Mouse (Mus musculus) E14TG2a.4 (cell line): Measurements from ENCODE around the gene Twf2.

Source experiments
- H3K27me3 ChIP-seq: 2 replicates; pipeline ENCODE4 v1.6.1; 2014; ENCODE audit warnings: low read length, control low read depth; ENCODE audit not compliant: insufficient read depth
- H3K36me3 ChIP-seq: 2 replicates; pipeline ENCODE4 v1.6.1; 2014; ENCODE audit warnings: low read length, control low read depth; ENCODE audit not compliant: insufficient read depth
- H3K4me1 ChIP-seq: replicated peaks from 2 replicates; pipeline ENCODE4 v1.6.1; 2014; ENCODE audit warnings: low read depth, low read length, control low read depth
- H3K4me3 ChIP-seq: replicated peaks from 2 replicates; pipeline ENCODE4 v1.5.1; 2014; ENCODE audit warnings: mild to moderate bottlenecking, low read length
- H3K9me3 ChIP-seq: 2 replicates; pipeline ENCODE4 v1.6.1; 2014; ENCODE audit warnings: low read length, control low read depth
- CTCF ChIP-seq: conservative IDR thresholded peaks from 2 replicates; pipeline ENCODE4 v1.5.1; 2014; ENCODE audit warnings: low read length
- NANOG ChIP-seq: IDR thresholded peaks from 2 replicates; pipeline ENCODE4 v1.6.1; 2014; ENCODE audit warnings: borderline replicate concordance, low read length, mixed read lengths
- POU5F1 ChIP-seq: IDR thresholded peaks from 2 replicates; pipeline ENCODE4 v1.6.1; 2014; ENCODE audit warnings: low read length, borderline replicate concordance

Gene Twf2

DNA sequence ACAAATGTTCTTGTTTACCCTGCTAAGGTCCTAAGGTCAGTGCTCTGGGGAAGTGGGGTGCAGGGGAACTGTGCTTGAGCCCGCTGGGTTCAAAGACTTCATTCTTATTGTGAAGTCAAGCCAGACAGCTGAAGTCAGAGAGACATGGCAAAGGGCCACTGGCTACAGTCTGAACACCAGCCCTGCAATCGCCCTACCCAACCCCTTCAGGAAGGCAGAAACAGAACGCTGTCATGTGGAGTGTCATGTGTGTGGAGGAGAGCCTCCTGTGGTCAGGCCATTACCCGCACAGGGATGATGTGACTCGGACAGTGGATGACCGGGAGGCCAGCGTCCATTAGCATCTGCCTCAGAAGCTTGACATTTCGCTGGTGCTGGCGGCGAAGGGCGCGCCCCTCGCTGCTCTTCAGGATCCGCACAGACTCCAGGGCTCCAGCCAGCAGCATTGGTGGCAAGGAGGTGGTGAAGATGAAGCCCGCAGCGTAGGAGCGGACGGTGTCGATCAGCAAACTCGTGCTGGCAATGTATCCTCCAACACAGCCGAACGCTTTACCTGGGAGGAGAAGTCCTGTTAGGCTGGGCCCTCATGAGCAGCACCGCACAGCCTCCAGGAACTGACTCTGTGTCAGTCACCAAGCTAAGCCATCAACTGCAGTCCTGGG, 33.4 kb downstream of the Twf2 start:
- Histone ChIP-seq H3K4me3 (no peak overlapping the region; the same call in 1 of the 2 replicates), H3K36me3 (peaks cover 78% of the 10 kb centered on the region), H3K4me1 (peaks cover 23% of the 10 kb centered on the region), H3K9me3 (no peaks in the 10 kb centered on the region), H3K27me3 (no peaks in the 10 kb centered on the region)
- TF ChIP-seq CTCF, result no peak

DNA sequence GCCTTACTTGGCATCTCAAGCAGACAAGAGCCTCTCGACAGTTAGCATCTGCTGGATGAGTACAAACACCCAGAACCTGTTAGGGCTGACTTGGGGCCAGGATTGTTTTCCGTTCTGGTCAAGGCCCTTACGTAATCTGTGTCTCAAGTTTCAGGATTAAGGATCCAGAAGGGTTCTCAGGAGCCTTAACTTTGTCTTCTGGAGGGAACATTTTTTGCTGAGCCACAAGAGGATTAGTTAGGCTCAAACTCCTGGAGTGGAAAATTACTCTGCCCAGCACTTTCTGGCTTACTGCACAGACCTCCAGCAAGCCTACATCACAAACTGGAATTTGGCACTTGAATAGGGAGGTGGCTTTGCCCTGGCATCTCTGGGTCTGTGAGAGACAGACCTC, 33.9 kb downstream of the Twf2 start:
- H3K36me3 ChIP-seq, result peaks cover 83% of the 10 kb centered on the region
- TF ChIP-seq CTCF, result no peak
- TF ChIP-seq POU5F1, result no peak
- TF ChIP-seq NANOG, result no peak

DNA sequence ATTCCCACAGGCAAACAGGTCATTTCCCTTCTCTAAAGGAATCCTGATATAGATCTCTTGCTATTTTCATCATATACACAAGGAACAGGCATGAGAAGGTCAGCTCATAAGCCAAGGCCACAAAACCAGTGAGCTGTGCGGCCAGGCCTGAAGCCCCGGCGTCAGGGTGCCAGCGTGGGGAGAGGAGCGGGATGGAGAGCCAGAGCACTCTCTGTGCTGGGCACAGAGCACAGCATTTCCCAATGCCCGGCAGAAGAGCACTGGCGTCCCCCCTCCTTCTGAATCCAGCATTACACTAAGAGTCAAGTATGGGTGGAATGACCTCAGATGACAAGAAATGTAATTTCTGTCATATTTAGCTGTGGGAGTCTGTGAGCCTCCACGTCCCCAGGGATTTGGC, 34.5 kb downstream of the Twf2 start:
- Histone ChIP-seq H3K4me3 (no peak overlapping the region), H3K4me1 (peaks cover 24% of the 10 kb centered on the region), H3K9me3 (no peaks in the 10 kb centered on the region), H3K27me3 (no peaks in the 10 kb centered on the region), H3K36me3 (peaks cover 87% of the 10 kb centered on the region)
- TF ChIP-seq POU5F1 (no peak), CTCF (no peak), NANOG (no peak)

More for the DNA sequence above, 33.9 kb downstream of the Twf2 start:
- Histone ChIP-seq H3K4me1 (peaks cover 20% of the 10 kb centered on the region), H3K27me3 (no peaks in the 10 kb centered on the region), H3K9me3 (no peaks in the 10 kb centered on the region), H3K4me3 (no peak overlapping the region; the same call in 1 of the 2 replicates)

DNA sequence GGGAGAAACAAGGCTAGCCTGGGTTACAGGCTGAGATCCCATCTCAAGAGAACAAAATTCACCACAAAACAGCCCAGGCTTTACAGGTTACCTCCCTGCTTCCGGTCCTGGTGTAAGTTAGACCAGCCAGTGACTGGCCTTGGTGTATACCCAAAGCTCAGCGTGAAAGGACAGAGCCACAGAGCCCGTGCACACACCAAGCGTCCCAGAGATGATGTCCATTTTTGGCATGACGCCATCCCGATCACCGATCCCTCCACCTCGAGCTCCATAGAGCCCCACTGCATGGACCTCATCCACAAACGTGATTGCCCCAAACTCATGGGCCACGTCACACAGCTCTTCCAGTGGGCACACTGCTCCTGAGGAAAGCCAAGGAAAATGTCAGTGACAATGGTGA, 35.0 kb downstream of the Twf2 start:
- no peaks in the 10 kb centered on the region for H3K27me3 ChIP-seq
- no peaks in the 10 kb centered on the region for H3K9me3 ChIP-seq
- no peak overlapping the region for H3K4me3 ChIP-seq
- peaks cover 89% of the 10 kb centered on the region for H3K36me3 ChIP-seq
- TF ChIP-seq CTCF, result no peak
- no peak for TF ChIP-seq POU5F1
- no peak for TF ChIP-seq NANOG
- H3K4me1 ChIP-seq, result peaks cover 29% of the 10 kb centered on the region

DNA sequence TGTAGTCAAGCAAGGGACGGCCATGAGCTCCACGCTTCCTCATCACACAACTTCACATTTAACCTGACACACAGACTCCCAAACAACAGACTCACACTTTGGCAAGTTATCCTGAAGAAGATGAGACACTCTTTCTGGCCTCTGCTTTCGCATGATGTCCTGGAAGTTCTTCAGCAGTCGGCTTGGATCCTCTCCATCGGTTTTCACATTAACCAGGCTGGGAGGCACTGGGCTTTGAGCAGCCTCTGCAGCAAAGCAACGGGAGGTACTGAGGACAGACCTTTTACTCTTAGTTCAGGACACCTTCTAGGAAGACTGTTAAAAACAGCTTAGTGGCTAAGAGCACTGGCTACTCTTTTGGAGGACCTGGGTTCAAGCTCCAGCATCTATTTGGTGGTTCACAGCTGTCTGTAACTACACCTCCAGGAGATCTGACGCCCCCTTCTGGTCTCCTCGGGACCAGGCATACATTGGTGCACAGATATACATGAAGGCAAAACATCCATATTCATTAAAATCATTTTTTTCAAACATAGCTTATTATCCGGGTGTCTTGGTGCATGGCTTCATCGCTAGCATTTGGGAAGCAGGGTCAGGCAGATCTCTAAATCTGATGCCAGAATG, 38.7 kb downstream of the Twf2 start:
- no peaks in the 10 kb centered on the region for H3K27me3 ChIP-seq
- no peaks in the 10 kb centered on the region for H3K9me3 ChIP-seq

DNA sequence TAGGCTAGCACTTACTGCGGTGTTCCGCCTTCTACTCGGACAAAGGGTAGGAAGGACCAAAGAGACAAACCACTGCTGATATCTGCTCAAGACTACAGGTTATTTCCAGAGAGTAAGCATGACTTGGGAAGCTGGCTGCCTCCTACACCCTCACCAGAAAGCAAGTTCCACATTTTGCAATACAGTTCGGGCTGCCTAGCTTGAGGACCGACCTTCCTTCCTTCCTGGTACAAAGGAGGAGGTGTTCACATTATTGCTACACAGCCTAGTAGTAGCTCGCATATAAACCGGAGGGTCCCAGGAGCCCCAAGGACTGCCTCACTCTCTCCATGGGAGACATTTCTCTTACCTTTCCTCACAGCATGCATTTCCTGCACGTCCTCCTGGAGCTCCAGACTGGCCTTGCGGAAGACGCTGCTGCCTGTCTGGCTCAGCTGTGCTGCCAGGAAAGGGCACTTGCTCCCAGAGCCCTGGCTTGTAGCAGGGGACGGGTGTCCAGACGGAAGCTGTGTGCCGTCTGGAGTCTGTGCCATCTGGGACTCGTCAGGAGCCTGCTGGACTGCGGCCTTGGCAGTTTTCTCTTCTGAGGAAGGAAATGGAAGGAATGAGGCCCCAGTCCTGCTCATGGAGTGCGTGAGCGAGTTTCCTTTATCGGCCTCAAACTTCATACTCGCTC, 40.0 kb downstream of the Twf2 start:
- no peak for TF ChIP-seq CTCF
- no peak for TF ChIP-seq POU5F1
- TF ChIP-seq NANOG, result no peak
- H3K9me3 ChIP-seq, result no peaks in the 10 kb centered on the region

More for the DNA sequence above, 38.7 kb downstream of the Twf2 start:
- H3K36me3 ChIP-seq, result peaks cover 72% of the 10 kb centered on the region
- TF ChIP-seq CTCF, result peak; percentile 42
- no peak for TF ChIP-seq NANOG
- H3K4me1 ChIP-seq, result peaks cover 25% of the 10 kb centered on the region
- H3K4me3 ChIP-seq, result no peak overlapping the region

DNA sequence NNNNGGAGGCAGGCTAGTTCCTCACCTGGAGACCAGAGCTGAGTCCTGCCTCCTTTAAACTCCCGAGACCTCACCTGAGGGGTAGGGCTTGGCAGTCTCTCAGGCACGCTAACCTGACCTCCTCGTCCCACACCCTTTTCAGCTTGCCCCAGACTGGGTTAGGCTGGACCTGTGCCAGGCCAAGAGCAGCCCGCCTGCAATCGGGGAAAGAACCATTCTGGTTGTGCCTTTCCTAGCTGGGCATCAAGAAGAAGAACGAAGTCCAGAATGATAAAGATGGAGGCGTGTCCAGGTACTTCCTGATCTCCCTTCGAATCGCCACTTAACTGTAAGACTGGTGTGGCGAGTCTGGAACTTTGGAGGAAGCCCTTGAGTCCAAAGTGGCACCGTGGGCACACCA, 46.6 kb downstream of the Twf2 start:
- no peak overlapping the region for H3K4me3 ChIP-seq
- TF ChIP-seq POU5F1 (no peak), NANOG (no peak), CTCF (no peak)
- peaks cover 11% of the 10 kb centered on the region for H3K36me3 ChIP-seq
- H3K9me3 ChIP-seq, result no peaks in the 10 kb centered on the region
- H3K27me3 ChIP-seq, result no peaks in the 10 kb centered on the region
- H3K4me1 ChIP-seq, result peaks cover 46% of the 10 kb centered on the region

More for the DNA sequence above, 40.0 kb downstream of the Twf2 start:
- Histone ChIP-seq H3K36me3 (peaks cover 60% of the 10 kb centered on the region), H3K4me1 (peaks cover 29% of the 10 kb centered on the region), H3K4me3 (peak overlapping the region; percentile 65), H3K27me3 (no peaks in the 10 kb centered on the region)

DNA sequence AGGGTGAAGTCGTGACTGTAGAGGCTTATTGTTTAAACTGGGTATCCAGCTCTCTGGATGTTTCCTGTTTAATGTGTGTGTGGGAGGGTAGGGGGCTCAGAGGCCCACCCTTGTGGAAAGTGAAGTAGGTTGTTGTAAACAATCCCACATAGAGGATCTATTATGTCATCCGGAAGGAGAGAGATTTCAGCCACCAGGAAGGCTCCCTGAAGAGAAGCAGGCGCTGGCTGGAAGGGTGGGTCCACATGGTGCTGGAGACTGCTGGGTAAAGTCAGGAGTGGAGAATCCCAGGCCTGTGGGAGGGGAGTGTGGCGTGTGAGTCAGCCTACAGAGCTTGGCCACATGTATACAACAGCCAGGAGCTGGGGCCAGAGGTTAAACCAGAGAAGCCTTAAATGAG, 47.3 kb downstream of the Twf2 start:
- H3K9me3 ChIP-seq, result no peaks in the 10 kb centered on the region
- TF ChIP-seq CTCF (no peak), POU5F1 (no peak), NANOG (no peak)
- H3K4me1 ChIP-seq, result peaks cover 46% of the 10 kb centered on the region
- H3K4me3 ChIP-seq, result peak overlapping the region; percentile 37
- H3K27me3 ChIP-seq, result no peaks in the 10 kb centered on the region
- H3K36me3 ChIP-seq, result peaks cover 5% of the 10 kb centered on the region
